Mouse (Mus musculus) myocyte (in vitro differentiated cells): ENCODE measurements around the gene Fam217b.

ENCODE experiments used
- POLR2AphosphoS2 ChIP-seq: IDR thresholded peaks from one replicate; pipeline ENCODE4 v1.6.1; 2011; ENCODE audit warnings: low read depth, control low read depth; ENCODE audit not compliant: insufficient read length
- TCF12 ChIP-seq: IDR thresholded peaks from one replicate; pipeline ENCODE4 v1.6.1; 2011; ENCODE audit warnings: mild to moderate bottlenecking, control low read depth; ENCODE audit not compliant: poor library complexity, insufficient read depth, severe bottlenecking
- USF1 ChIP-seq: IDR thresholded peaks from one replicate; pipeline ENCODE4 v1.6.1; 2011; ENCODE audit warnings: low read depth, mild to moderate bottlenecking, control low read depth, moderate library complexity

DNA sequence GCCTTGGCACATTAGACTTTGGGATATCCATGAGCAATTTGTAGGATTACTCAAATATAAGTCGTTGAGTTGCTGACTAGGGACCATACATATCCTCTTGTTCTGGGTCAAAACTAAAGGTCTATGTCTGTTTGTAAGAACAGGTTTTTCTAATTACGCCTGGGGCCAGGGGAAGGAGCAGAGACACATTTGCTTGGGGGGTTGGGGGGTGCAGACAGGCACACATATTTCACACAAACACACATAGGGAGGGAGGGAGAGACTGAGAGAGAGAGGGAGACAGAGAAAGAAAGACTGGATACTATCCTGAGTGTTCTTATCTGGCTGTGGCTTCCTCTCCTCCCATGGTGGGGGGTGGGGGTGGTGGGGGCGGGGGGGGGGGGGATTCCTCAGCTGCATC, 7.9 kb downstream of the Fam217b start:
- no peak for TF ChIP-seq TCF12
- no peak for TF ChIP-seq POLR2AphosphoS2
- no peak for TF ChIP-seq USF1
